Mouse (Mus musculus): ENCODE measurements around the gene Nkx2-3.

Nkx2-3 gene

DNA sequence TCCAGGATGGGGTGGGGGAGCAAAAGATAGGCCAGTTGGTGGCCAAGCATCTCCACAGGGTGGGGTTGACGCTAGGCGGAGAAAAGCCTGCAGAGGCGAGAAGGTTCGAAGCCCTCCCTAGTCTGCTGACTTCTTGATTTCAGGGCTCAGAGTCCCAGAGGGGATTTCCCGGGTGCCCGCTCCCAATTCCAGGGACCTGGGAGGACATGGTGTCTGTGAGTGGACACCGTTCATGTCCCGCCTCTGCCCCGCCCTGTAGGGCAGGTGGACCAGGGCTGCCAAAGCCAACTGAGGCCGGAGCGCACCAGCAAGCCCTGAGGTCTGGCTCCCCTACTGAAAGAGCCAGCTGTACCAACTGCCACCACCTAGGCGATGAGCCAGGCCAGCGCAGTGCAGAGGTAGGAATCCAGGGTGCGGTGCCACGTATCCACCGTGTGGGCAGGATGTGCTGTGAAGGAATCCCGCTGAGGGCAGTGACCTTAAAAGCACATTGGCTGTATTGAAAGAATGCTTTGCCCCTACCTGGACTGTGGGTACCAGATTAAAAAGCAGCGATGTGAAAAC, 7.9 kb downstream of the Nkx2-3 start:
- DNase-seq = no peak

GRCm38 (mm10) chr19:43623913-43624312, 11.8 kb downstream of the Nkx2-3 start:
- peak; percentile 52 for DNase-seq

- no peak for DNase-seq
Observed at GRCm38 (mm10) chr19:43626160-43626559, 14.0 kb downstream of the Nkx2-3 start.

DNA sequence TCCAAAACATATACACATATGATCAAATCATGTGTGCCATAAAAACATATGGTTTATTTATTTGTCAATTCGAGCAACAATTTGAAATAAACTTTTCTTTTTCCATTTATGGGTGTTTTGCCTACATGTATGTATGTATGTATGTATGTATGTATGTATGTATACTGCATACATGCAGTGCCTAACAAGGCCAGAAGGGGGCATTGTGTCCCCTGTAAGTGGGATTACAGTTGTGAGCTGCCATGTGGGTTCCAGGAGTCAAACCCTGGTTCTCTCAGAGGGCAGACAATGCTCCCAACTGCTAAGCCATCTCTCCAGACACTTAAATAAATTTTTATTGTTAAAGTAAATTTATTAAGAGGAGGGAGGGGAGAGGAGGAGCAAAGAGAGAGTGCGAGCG, 15.2 kb downstream of the Nkx2-3 start:
- DNase-seq = no peak

DNA sequence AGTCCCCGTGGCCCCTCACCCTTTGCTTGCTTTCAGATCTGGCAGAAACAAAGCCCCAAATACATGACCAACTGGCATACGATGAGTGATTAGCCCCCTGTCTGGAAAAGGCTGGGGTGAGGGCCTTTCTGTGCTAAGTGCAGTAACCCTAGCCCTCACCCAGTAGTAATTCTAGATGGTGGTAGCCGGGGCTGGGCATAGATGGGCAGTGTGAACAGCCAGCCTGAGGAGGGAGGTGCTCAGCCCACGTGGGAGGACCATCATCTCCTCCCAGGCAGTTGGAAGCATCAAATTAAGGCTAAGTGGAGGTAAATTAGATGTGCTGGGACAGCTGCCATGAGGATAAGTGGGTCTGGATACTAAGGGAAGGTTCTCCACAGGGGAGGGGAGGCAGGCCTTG, 17.0 kb downstream of the Nkx2-3 start:
- no peak for DNase-seq

GRCm38 (mm10) chr19:43630466-43631251, 18.5 kb downstream of the Nkx2-3 start:
- peak; percentile 81 for DNase-seq

DNA sequence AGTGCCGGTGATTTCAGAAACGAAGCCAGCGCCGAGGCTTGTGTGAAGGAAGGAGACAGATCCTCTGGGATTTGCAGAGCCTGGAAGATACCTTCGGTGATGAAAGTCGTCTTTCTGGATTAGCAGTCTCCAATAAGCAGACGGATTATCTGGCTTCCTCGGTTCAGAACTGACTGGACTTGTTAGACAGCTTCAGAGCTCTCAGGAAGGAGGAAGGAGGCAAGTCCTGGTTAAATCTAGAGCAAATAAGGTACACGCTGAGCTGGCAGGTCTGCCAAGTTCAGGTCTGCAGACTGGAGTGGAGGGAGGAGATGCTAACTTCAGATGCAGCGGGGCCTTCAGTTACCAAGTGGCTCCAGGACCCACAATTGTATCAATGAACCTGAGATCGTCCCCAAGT, 29.7 kb downstream of the Nkx2-3 start:
- no peak for DNase-seq

DNA sequence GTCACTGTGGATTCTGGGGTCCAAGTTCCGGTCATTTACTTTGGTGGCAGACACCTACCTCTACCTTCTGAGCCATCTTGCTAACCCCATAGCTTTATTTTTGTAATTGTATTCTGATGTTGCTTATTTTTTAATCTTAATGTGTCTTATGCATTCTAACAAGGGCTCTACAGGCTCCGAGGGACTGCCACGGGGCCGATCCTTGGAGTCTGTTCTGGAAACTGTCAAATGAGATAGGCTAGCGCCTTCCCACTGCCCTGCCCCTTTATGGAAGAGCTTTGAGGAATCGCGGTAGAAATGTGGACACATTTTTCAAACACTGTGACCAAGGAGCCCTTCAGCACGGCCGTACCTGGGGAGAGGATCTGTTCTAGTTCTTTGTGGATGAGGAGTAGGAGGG, 30.7 kb downstream of the Nkx2-3 start:
- no peak for DNase-seq

DNA sequence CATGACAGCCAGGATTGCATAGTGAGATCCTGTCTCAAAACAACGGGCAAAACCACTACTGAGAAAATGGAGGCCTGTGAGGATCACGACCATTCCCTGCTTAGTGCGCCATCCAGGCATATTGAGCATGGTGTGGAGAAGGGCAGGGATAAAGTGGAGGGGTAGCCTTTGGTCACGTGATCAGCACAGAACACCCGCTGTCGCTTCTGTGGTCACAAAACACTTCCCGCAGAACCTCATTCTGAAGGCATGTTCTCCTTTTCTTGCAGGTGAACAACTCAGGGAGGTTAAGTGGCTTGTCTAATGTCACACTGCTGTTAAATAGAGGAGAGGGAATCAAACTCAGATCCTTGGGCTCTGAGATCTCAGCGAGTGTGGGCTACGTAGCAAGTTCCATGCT, 33.4 kb downstream of the Nkx2-3 start:
- no peak for DNase-seq

- DNase-seq = no peak
Observed at GRCm38 (mm10) chr19:43646852-43647251, 34.7 kb downstream of the Nkx2-3 start.

- no peak for DNase-seq
Observed at GRCm38 (mm10) chr19:43647261-43647660, 35.1 kb downstream of the Nkx2-3 start.

GRCm38 (mm10) chr19:43648343-43648742, 36.2 kb downstream of the Nkx2-3 start:
- DNase-seq = no peak

DNA sequence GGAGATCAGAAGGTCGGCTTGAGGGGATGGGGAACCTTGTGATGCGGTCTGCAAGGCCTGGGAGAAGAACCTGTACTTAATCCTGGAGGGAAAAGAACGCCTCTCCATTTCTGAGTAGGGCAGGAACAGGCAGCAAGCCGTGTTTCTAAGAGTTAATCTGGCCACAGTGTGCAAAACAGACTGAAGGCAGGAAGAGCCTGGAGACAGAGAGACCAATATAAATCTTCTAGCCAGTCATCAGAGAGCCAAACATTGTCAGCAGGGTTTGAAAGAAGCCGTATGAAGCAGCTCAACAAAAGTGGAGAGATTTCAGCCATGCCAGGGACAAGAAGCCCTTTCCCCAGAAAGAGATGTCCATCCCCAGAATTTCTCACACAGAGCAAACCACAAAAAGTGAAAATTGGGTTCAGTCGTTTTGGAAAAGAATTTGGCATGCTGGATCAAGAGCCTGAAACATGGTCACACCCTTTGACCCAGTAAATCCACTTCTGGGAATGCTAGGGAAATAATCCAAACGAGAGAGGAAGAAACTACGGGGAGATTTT, 39.2 kb downstream of the Nkx2-3 start:
- no peak for DNase-seq

DNA sequence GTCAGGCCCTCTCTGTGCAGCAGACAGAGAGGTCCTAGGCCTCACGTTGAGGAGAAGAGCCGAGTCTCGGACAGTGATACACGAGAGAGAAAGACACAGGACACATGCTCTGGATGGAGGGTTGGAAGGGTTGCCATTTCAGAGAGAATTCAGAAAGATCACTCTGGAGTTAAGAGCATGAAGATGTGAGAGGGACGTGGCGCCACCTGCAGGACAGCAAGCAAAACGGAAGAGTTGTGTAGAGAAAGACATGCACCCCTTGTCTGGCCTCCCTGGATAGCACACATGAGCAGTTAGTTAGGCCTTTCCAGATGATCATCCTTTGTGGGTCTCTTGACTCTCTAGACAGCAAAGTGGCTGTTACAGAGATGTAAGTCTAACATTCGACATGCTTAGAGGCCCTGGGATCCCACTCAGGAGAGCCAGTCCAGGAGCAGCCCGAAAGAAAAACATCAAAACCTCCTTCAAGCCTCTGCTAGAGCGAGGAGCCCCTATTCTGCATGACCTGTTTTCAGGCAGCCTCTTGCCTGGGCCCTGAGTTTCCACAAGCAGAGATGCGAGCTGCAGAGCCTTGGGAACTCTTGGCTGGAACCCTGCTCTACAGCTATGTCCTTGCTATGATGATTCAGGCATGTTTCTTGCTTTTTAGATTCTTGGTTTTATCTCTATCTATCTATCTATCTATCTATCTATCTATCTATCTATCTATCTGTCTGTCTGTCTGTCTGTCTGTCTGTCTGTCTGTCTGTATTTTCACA, 43.8 kb downstream of the Nkx2-3 start:
- peak; percentile 86 for DNase-seq

DNA sequence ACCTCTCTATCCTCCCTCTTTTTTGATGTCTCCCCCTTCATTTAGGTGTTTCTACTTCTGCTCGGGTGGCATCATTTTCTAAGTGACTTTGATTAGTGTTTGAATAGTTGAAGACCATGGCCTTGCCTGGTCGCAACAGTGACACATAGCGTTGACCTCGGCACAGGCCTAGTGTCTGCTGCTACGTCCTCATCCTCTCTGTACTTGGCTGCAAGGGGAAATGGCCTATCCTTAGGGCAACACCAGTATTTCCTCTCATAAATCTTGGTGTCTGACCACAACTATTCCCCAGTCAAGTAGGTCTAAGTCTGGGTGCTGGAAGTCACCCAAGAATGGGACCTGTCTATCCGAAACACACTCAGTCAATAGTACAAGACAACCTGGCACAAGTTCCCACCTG, 47.5 kb downstream of the Nkx2-3 start:
- no peak for DNase-seq

- DNase-seq = no peak
Observed at GRCm38 (mm10) chr19:43660774-43661173, 48.6 kb downstream of the Nkx2-3 start.

DNA sequence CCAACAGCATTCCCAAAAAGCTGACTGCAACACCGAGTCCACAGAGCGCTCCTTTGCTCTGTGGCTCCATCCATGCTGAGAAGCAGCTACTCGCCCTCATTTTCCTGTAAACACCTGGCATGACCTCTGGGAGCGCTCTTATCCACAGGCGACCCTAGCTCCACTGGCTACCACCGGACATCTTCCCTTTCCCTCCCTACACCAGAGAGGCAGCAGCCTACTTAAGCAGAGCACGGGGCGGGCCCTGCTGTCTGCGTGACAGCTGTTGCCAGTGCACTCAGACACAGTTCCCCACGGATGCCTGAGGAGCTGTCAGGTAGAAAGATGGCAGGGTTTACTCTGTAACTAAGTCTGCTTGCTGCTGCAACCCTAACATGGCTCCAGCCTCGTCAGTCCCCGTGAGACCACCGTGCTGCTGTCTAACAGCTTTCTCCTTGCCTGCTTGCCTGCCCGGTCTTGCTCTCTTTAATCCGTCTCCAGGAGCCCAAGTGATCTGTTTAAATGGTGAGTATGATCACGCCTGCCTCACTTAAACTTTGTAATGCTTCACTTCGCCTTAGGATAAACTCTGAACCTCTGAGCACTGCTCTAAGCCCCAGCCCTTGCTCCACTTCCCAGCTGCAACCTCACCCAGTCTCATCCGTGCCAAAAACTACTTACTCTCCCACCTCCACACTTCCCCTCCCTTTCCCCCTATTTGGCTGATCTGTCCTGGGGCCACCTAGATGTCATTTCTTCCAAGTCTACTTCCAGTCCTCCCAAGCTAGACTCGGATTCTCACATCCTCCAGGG, 50.2 kb downstream of the Nkx2-3 start:
- peak; percentile 20 for DNase-seq

DNA sequence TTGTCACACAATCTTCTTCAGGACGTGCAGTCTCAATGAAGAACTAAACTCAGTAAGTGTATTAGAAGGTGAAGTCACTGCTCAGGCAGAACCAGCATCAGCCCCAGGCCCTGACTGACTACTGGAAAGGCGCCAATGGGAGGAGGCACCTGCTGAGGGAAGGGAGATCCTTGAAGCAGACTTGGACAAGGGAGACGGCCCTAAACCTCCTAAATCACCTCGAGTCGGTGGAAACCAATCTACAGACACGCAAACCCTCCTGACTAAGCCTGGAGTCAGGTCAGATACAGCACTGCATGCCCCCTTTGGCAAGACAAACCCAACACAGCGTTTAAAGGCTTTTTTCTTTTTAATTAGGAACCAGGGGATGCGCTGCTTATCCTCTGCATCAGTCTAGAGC, 51.3 kb downstream of the Nkx2-3 start:
- no peak for DNase-seq
